Mouse (Mus musculus) CD4-positive helper T cell, adult 2 months (primary cell): ENCODE measurements around the gene Pfkfb3.
"Not testable (repeated sequence)": the region's sequence is repeated elsewhere in the genome, so short reads cannot be mapped to it uniquely, and the experiment has no call there.

Experiments used
- DNase-seq: peaks from one replicate; pipeline ENCODE4 v3.0.0-alpha.2; 2012; ENCODE audit warnings: low read depth, missing footprints, low spot score

The Pfkfb3 gene

DNA sequence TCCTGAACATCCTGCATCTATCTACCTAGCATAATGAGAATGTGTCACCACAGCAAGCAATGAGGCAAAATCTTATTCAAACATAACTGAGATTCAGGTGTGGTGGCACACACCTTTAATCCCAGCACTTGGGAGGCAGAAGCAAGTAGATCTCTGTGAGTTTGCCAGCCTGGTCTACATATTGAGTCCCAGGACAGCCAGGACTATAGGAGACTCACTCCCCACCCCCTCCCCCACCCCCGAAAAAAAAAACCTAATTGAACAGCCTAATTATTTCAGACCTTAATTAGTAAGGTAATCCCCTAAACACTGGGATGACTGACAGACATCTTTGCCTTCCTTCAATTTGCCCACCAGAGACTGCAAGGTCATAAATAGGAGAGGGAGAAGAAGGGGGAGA lies 2.2 kb downstream of the Pfkfb3 start:
- no peak for DNase-seq

DNA sequence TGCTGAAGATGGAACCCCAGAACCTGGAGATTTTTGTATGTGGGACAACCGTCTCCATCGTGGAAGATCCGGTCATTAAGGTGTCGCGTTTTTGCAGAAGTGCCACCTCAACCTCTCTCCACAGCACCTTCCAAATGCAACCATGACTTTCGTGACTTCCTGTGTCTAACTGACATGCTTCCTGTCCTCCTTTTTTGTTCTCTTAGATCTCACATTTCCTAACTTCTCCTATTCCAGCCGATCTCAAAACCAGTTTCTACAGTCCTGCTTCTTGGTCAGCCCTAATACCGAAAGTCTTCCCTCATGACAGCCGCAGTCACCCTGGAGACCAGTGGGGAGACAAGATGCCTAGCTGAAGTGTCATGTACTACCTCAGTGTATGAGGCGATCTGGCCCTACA lies 5.4 kb downstream of the Pfkfb3 start:
- DNase-seq = peak; percentile 37

DNA sequence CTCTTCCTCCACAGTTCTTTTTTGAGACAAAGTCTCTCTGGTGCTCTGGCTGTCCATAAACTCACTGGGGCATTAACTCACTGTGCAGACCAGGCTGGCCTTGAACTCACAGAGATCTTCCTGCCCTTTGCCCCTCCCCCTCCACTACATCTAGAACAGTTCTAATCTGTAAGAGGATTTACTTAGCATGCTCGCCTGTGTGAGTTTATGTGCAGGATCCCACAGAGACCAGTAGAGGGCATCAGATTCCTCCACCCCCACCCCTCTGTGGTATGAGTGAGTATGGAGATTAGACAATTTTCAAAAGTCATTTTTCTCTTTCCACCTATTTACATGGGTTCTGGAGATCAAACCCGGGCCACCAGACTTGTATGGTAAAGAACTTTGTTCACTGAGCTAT lies 6.3 kb downstream of the Pfkfb3 start:
- DNase-seq = peak; percentile 76

DNA sequence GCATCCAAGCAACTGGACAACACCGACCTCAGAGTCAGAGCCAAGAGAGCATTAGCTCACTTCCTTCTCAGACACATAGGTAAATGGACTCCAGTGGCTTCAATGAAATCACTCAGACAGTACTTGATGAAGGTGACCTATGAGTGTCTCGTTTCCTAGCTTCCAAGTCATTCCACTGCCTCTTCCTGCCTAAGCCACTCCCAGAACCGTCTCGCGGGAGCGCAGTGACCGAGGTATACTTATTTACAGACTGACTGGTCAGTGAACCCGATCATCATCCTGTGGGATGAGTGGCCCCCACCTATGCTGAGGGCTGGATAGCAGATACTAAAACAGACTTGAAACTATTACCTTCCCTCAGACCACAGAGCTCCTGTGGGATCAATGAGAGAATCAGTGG lies 7.8 kb downstream of the Pfkfb3 start:
- no peak for DNase-seq

DNA sequence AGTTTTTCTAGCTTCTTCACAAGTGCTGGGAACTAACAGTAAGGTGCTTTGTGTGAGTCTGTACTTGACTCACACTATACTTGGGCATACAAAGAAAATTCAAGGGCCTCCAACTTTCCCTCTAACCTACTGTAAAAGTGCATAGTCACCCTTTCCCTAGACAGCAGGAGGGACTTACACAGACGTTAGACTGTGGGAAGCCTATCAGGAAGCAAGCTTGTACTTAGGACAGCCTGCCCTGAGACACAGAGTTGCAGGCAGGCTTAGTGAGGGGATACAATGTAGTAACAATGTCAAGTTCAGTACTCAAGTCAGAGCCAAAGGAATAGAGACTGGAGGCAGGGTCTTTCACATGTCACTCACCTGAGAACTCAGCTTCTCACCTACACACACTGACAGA lies 8.5 kb downstream of the Pfkfb3 start:
- DNase-seq = no peak

DNA sequence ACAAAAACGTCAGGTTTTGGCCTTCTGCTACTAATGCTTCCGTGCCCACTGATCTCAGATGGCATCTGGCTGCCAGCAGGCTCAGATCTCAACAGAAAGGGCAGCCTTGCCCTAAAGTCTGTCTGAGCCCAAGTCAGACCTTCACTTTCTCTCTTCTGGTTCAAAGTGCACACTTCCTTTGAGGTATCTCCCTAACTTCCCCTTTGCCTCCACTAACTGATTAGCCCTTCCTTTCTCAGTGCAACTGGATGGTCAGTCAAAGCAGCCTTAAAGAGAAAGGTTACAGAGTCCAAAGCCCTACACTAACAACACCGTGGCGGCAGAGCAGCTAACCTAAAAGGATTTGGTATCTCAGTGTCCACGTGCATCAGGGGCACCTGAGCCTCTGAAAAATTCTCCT lies 9.5 kb downstream of the Pfkfb3 start:
- DNase-seq = no peak

DNA sequence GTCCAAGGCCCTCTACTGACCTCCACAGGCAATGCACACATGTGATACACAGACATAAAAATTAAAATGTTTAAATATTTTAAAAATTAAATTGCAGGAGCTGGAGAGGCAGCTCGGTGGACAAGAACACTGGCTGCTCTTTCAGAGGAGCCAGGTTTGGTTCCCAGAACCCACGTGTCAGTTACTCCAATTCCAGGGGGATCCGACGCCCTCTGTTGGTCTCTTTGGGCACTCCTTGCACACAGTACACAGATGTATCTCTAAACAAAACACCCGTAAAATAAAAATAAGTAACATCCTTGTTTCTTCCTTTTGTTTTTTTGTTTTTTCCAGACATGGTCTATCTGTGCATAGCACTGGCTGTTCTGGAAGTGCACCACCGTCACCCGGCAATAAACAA lies 10.7 kb downstream of the Pfkfb3 start:
- DNase-seq = no peak

DNA sequence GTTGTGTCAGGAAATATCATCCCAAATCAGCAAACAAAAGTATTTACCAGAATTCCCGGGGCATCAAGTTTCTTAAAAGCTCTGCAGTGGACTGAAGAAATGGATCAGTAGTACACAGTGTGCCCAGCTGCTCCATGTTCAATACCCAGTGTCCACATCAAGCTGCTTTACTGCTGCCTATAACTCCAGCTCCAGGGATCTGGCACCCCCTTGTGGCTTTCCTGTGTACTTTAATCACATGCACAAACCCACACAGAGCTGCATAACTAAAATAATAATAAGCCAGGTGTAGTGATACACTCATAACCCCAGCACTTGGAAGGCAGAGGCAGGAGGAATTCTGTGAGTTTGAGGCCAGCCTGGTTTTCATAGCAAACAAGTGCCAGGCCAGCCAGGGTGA lies 11.2 kb downstream of the Pfkfb3 start:
- peak; percentile 49 for DNase-seq

DNA sequence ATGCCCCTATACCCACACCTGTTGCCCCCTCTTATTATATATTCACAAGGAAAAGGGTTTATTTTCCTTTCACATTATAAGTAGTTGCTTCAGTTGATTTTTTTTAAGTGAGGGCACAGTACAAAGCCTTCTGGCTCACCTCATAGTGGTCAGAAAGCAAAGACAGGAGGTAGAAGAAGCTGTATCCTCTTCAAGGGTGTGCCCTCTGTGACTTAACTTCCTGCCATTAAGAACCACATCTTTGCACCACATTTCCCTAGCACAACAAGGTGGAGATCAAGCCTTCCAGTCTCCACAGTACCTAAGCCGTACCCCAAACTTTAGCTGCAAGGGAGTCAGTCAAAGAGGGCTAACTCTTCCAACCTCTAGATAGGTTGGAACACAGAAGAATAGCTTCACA lies 11.8 kb downstream of the Pfkfb3 start:
- peak; percentile 54 for DNase-seq

DNA sequence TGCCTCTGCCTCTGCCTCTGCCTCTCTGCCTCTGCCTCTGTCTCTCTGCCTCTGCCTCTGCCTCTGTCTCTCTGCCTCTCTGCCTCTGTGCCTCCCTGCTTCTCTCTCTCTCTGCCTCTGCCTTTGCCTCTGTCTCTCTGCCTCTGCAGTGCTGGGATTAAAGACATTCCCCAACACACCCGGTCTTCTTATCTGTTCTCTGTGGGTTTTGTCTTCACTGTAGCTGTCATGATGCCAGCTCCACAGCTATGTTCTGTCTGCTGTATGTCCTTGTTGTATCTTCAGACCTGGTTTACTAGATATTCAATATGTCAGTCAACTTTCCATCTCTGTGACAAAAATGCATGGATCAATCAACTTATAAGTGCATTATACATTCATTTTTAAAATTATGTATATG lies 12.3 kb downstream of the Pfkfb3 start:
- not testable (repeated sequence) for DNase-seq

DNA sequence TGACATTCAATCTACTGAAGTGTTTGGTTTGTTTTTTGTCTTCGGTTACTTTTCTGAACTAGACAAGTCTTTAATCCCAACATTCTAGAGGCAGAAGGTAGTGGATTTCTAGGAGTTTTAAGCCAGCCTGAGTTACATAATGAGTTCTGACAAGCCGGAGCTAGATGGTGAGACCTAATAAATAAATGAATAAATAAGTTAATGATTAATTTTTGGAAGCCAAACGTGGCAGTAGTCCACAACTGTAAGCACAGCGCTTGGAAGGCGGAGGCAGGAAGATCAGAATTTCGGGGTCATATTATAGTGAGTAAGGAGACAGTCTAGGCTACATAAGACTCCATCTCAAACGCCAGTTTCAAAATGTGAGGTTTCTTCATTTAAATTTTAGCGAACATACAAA lies 17.9 kb downstream of the Pfkfb3 start:
- DNase-seq = no peak

DNA sequence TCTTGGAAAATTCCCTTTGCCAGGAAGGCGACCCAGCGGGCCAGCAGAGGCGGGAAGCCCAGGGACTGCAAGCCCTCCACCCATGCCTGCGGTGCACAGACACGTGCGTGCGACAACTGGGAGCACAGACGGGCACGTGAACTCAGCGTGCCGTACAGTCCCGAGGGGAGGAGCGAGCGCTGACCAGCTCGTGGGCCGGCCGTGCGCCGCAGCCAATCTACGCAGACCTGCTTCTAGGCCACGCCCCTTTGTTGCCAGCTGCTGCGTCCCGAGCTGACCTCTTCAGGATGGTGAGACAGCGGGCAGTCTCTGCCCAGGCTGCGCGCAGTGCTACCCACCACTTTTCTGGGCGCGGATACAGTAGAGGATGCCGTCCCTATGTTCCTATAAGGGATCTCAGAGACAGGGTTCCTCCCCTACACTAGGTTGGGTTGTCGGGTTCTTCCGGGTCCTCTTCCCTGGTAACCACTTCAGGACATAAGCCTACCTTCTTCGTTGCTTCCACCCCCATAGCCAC lies 18.4 kb downstream of the Pfkfb3 start:
- DNase-seq = peak; percentile 72

DNA sequence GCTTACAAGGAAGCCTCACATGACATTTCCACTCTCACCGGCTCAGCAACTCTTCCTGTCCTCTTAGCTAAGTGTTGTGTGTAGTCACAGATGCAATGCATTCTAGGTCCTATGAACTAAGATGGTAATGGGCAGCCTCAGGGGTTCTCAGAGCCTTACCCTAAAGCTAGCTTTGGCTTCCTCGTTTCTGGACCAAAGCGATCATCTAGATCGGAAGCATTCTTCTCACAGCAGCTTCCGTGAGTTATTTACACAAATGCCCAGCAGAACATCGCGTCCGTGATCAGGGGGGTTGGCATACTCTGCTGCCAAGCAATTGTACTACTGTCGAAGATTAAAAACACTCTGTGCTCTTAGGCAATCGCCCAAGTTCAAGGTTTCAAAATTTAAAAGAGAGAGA lies 19.1 kb downstream of the Pfkfb3 start:
- no peak for DNase-seq

DNA sequence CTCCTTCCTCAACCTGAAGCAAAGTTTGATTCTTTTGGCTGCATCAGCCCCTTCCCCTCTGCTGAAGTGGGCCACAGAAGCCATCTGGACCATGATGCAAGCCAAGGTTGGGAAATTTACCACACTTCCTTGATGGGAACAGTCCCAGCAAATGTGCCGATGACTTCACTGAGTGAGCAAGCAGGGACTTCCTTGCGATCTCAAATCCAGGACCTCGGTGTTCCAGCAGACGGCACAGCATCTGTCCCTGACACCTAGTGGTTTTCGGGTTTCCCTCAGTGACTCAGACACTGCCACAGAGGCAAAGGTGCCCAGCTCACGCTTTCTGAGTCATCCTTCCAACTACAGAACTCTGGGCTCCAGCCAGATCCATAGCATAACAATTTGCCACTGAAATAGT lies 23.8 kb downstream of the Pfkfb3 start:
- DNase-seq = no peak

DNA sequence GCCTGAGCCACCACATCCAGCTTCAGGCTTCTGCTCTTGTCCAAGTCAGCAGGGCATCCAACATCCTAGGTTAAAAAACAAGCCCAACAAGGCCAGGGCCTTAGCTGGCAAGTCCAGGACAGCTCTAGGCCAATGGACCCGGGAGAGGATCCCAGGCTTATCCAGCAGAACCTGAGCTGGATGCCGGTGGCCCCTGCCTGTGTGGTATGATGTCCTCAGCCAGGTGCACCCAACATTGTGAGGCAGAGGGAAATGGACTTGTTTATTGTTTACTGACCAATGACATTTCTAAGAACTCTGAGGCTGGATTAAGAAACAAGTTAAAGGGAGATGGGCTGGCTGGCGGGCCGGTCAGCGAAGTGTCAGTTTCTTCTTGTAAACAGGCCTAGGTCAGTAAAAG lies 27.8 kb downstream of the Pfkfb3 start:
- no peak for DNase-seq

DNA sequence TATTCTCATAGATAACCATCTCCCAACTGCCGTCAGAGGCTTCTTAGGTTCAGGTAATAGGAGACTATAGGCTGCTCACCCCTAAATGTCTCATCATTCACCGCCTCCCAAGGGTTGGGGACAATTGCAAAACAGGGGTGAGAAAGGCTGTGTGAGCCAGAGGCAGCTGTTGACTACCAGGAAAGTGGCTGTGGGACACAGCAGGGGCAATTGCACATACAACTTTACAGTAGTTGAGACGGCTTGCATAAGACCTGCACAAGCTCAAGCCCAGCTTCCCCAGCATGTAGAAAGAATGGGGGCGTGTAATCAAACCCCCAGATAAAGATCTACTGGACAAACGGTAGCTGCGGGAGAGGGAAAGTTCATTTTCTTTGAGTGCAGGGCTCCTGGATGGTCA lies 29.1 kb downstream of the Pfkfb3 start:
- no peak for DNase-seq

DNA sequence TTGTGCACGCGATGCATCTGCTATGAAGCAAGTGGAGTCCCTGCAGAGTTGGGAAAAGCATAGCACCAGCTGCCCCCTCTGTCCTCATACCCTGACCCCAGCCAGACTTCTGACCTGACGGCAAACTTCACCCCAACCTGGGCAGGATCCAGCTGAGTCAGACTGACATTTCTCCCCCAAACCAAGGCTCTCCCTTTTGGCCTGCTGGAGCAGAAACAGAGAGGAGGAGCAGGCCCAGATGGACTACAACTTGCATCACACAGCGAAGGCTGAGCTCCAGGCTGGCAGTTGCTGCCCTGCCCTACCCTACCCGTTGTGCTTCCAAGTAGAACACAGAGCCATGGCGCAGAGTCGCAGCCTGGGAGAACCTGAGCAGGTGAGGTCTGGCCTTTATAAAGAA lies 32.1 kb downstream of the Pfkfb3 start:
- no peak for DNase-seq

DNA sequence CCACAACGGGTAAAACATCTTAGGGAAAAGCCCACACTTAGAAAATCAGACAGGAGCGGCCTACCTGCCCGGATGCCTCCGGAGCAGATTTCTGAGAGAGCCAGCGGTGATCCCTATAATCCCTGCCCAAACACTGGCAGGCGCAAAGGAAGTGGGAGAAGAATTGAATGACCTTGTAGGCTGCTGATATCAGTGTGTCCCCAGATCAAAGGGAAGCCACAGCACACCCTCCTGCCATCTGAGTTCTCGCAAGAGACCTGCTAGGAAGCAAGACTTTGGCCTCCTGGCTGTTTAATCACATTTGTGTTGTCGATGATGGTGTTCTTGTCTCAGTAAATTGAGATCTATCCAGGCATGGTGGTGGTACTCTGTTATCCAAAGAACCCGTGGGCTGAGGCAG lies 33.1 kb downstream of the Pfkfb3 start:
- DNase-seq = no peak

DNA sequence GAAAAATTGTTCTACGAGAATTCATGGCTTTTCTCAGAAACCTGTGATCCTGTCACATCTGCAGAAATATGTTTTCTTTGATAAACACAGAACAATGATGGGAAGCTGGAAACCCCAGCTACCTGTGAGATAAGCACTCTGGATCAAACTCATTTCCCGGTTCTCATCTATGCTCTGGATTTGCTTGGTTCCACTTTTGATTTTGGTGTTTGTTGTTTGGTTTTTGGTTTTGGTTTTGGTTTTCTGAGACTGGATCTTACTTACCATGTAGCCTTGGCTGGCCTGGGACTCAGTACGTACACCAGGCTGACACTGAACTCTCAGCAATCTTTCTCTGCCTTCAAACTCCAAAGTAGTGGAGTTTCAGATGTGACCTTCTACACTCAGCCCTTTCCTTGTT lies 38.0 kb downstream of the Pfkfb3 start:
- DNase-seq = peak; percentile 28

DNA sequence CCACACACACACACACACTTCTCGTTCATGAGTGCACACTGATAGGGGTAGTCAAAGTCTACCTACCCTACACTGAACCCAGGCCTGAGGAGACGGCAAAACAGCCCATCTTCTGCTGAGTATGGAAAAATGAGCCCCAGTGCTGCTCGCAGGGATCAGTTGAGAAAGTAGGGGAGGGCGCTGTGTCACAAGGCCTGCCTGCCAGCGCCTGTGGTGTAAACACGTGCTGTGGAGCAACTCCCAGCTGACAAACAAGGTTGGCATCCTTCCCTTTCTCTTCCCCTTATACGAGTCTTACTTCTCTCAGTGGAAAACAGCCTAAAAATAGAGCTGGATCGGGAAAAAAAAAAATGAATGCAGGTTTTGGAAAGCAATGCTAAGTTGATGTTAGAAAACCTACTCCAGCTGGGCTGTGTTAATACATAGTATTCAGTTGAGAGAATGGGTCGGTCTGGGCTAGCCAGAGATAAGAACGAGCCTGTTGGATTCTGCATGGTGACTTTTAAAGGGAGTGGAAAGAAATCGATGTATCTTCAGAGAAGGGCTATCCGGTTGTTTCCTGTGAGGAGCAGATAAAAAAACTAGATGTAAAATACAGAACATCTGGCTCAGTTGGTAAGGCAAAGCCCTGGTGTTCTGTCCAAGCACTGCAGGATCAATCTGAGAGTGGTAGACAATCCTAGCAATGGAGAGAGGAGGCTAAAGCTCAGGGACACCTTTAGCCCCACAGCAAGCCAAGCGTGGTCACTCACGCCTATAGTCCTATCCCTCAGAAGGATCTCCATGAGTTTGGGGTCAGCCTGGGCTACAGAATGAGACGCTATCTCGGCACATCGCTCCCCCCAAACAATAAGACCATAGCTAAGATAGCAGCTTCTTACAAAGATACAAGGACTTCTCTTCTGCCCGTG lies 40.6 kb downstream of the Pfkfb3 start:
- no peak for DNase-seq

DNA sequence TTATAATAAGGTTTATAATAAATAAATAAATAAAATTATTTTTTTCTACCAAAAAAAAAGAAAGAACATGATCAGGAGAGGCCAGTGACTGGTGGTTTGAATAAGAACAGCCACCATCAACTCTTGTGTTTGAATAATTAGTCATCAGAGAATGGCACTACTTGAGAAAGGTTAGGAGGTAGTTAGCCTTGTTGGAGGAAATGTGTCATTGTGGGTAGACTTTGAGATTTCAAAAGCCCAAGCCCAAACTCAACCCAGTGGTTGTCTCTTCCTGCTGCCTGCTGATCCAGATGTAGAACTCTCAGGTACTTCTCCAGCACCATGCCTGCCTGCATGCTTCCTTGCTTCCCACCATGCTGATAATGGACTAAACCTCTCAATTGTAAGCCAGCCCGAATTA lies 41.8 kb downstream of the Pfkfb3 start:
- DNase-seq = no peak

DNA sequence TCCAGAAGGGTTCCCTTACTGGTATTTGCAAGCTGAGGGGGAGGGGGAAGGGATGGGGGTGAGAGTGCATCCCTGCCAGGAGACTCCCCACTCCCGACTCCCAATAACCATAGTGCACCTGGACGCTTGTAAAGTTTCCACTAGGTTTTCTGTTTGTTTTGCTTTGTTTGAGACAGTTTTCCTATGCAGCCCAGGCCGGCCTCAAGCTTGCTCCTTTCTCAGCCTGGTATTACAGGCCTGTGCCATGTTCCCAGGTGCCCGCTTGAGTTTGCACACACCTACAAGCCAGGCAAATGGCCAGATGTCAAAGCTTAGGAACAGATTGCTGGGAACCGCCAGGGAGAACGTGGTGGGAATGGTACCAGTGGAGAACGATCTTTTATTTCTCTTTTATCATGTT lies 50.1 kb downstream of the Pfkfb3 start:
- DNase-seq = no peak

DNA sequence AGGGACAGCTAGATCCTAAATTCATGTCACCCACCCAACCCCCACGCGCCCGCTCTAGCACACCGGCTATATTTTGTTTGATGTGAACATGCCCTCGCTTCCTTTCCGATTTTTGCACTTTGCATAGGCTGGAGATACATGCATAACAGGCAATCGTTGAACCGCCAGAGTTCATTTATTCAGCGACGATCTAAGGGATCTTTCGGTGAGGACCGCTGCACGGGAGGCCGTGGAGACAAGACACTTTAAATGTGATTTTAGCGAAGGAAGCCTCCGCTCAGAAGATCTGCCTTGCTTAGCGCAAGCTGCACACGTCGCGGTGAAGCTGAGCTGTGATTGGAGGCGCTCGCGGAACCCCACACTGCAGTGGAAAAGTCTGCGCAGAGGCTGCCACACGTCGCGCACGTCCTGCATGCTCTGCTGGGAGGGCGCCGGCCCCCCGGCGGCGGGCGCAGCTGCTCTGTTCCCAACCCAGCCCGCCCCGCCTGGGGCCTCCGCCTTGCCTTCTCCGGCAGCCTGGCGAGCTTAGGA lies 50.9 kb downstream of the Pfkfb3 start:
- peak; percentile 85 for DNase-seq
